Mouse (Mus musculus): ENCODE results near the gene Frat2. TPM values are rescaled to one million over a fixed set of nuclear protein-coding genes. Genes with fewer than 3 reads are reported as not detected.

Gene Frat2
- total and polyA plus RNA-seq, 3 experiments: 55.6 to 110 TPM; not detected in 1

DNA sequence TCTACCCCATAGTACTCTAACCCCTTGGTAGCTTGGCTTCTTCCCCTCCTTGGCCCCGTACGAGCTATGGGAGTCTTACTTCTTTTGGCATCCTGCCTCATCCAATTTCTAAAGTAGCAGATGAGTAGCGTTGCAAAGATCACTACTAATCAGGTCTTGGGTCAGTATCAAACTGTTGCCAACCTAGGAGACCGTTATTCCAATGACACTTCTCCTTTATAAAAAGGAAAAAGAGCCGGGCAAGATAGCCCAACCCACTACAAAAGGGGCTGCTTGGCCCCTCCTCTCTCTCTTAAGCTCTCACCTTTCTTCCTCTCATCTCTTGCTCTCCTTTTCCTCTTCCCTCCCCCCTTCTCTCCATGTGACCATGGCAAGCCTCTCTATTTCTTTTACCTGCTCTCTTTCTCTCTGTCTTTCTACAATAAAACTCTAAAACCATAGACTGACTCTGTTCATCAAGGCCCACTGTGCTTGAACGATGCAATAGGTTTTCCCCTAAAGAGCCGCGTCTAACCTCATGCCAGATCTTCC lies 39.8 kb downstream of the Frat2 start (continued):
- TF ChIP-seq MAFK (IDR thresholded peaks at IDR 0.05; ENCODE audit: borderline replicate concordance, low read depth, low read length): no peak

DNA sequence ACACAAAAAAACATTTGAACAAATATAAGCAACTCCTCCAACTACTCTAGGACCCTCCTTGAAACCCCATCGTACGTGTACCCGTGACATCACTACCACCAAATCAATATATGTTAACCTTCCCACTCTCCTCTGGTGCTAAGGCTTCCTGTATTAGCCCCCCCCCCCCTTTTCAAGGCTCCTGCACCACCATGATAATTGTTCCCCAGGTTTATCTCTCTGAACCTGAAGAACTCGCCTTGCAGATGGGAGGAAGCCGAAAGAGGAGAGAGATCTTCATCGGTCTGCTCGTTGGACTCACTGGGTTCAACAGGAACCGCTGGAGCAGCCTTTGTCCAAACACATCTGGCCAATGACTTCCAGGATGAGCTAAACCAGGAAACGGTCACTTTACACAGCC lies 40.4 kb downstream of the Frat2 start:
- no peaks in the 10 kb centered on the region for H3K27me3 ChIP-seq (ENCODE audit: control insufficient read depth in 1 of 2, insufficient read depth in 2 of 2, low read length in 2 of 2)
- no peaks in the 10 kb centered on the region for H3K9me3 ChIP-seq (replicated peaks; ENCODE audit: insufficient read depth, low read length)
- H3K36me3 ChIP-seq (ENCODE audit: control insufficient read depth in 1 of 2, insufficient read depth in 2 of 2, low read length in 2 of 2): peaks cover 0 to 16% of the 10 kb centered on the region in 2 experiments; a peak in 2 of 4 replicates
- DNase-seq (ENCODE audit: low read depth, low spot score): peak; percentile 89
- peak overlapping the region; percentile 91 for H3K27ac ChIP-seq (ENCODE audit: control insufficient read depth, low read depth, low read length)
- H3K4me3 ChIP-seq (ENCODE audit: control insufficient read depth in 1 of 2, insufficient read depth in 1 of 2, low read depth in 2 of 2, low read length in 2 of 2): peak overlapping the region; percentile 37 to 43
- peak overlapping the region; percentile 49 for H3K9ac ChIP-seq (ENCODE audit: control insufficient read depth, low read depth, low read length, poor library complexity, severe bottlenecking)
- H3K79me2 ChIP-seq (ENCODE audit: control insufficient read depth, insufficient read depth, low read length, poor library complexity): no peaks in the 10 kb centered on the region
- H3K4me1 ChIP-seq (ENCODE audit: control insufficient read depth in 1 of 2, insufficient read depth in 2 of 2, low read length in 2 of 2): peaks cover 16 to 18% of the 10 kb centered on the region in 2 experiments
- TF ChIP-seq USF1 (IDR thresholded peaks at IDR 0.05; ENCODE audit: low read depth, low read length) (0 out of 2 replicates have a peak, but pooled peaks have one; percentile 19), BHLHE40 (IDR thresholded peaks at IDR 0.05; ENCODE audit: borderline replicate concordance, low read depth, low read length) (no peak), E2F4 (IDR thresholded peaks at IDR 0.05; ENCODE audit: borderline replicate concordance, low read depth, low read length) (no peak), MXI1 (IDR thresholded peaks at IDR 0.05; ENCODE audit: low read depth, low read length) (peak; percentile 56), ELF1 (IDR thresholded peaks at IDR 0.05; ENCODE audit: low read depth, low read length) (peak; percentile 83), TCF12 (IDR thresholded peaks at IDR 0.05; ENCODE audit: low read depth, low read length) (peak; percentile 100), NELFE (IDR thresholded peaks at IDR 0.05; ENCODE audit: low read depth, low read length) (no peak; the same call in none of the 2 replicates), EP300 (IDR thresholded peaks at IDR 0.05; ENCODE audit: low read depth in 1 of 2, low read length in 2 of 2) (peak; percentile 95 to 99), GATA1 (IDR thresholded peaks at IDR 0.05; ENCODE audit: low read depth, low read length) (peak; percentile 93), MYB (IDR thresholded peaks at IDR 0.05; ENCODE audit: low read depth, low read length) (peak; percentile 83), UBTF (IDR thresholded peaks at IDR 0.05; ENCODE audit: borderline replicate concordance, insufficient read depth, low read depth, low read length) (no peak), ZKSCAN1 (IDR thresholded peaks at IDR 0.05; ENCODE audit: low read depth, low read length) (no peak), ETS1 (IDR thresholded peaks at IDR 0.05; ENCODE audit: low read depth, low read length) (peak; percentile 89), NRF1 (IDR thresholded peaks at IDR 0.05; ENCODE audit: insufficient read depth, low read depth, low read length, poor library complexity, severe bottlenecking) (no peak; the same call in 1 of the 2 replicates), ZNF384 (IDR thresholded peaks at IDR 0.05; ENCODE audit: low read depth, low read length) (no peak; the same call in 1 of the 2 replicates), RCOR1 (IDR thresholded peaks at IDR 0.05; ENCODE audit: low read depth, low read length) (peak; percentile 89), POLR2A (IDR thresholded peaks at IDR 0.05; ENCODE audit: control insufficient read depth in 1 of 2, insufficient read depth in 1 of 2, low read depth in 1 of 2, low read length in 2 of 2, poor library complexity in 1 of 2) (no peak; a peak in 1 of 4 replicates), ZC3H11A (IDR thresholded peaks at IDR 0.05; ENCODE audit: low read depth, low read length) (no peak), GABPA (IDR thresholded peaks at IDR 0.05; ENCODE audit: low read depth, low read length) (0 out of 2 replicates have a peak, but pooled peaks have one; percentile 3), JUND (IDR thresholded peaks at IDR 0.05; ENCODE audit: low read depth, low read length) (peak; percentile 66; the same call in 1 of the 2 replicates), POLR2AphosphoS2 (IDR thresholded peaks at IDR 0.05; ENCODE audit: low read length) (no peak), MAZ (IDR thresholded peaks at IDR 0.05; ENCODE audit: low read depth, low read length) (peak; percentile 98), POLR2AphosphoS5 (IDR thresholded peaks at IDR 0.05; ENCODE audit: borderline replicate concordance, low read depth, low read length) (no peak), HCFC1 (IDR thresholded peaks at IDR 0.05; ENCODE audit: low read depth, low read length) (peak; percentile 54), SMC3 (IDR thresholded peaks at IDR 0.05; ENCODE audit: low read depth, low read length) (no peak), CHD1 (IDR thresholded peaks at IDR 0.05; ENCODE audit: low read depth, low read length) (no peak), TAL1 (IDR thresholded peaks at IDR 0.05; ENCODE audit: low read length) (peak; percentile 95), MAFK (IDR thresholded peaks at IDR 0.05; ENCODE audit: borderline replicate concordance, low read depth, low read length) (peak; percentile 58; the same call in 1 of the 2 replicates), SIN3A (IDR thresholded peaks at IDR 0.05; ENCODE audit: low read length) (peak; percentile 76; the same call in 1 of the 2 replicates), ZMIZ1 (IDR thresholded peaks at IDR 0.05; ENCODE audit: low read depth, low read length) (peak; percentile 73; the same call in 1 of the 2 replicates), MYC (IDR thresholded peaks at IDR 0.05; ENCODE audit: low read depth, low read length) (no peak), RAD21 (IDR thresholded peaks at IDR 0.05; ENCODE audit: low read depth, low read length) (no peak), MEF2A (IDR thresholded peaks at IDR 0.05; ENCODE audit: extremely low read depth, insufficient replicate concordance, low read depth, low read length, poor library complexity, severe bottlenecking) (0 out of 2 replicates have a peak, but pooled peaks have one; percentile 46), TBP (IDR thresholded peaks at IDR 0.05; ENCODE audit: low read depth, low read length) (0 out of 2 replicates have a peak, but pooled peaks have one; percentile 9)

Data from MEL (cell line).